ENCODE assay signal across 21 mouse cellular contexts in genomic region chr11:106540506-106541268, GRCm38 (mm10). TPM values are rescaled to one million over a fixed set of nuclear protein-coding genes. Genes with fewer than 3 reads are reported as not detected.
DNase-seq lines count a peak whose midpoint lies in the region; TF ChIP-seq lines count a peak whose summit lies in the region.
"Had no signal": no experiment of that assay in that cellular context is flagged by ENCODE, and none has a peak within 500 bp of the region (broad histone marks: within the 10 kb centered on the region; RNA-seq: fewer than 3 reads in every experiment).

No protein-coding gene starts in this region.

- H3ac ChIP-seq in myocyte (ENCODE audit: control insufficient read depth, insufficient read length): no peak overlapping the region

- peak overlapping the region; percentile 27 for H3K4me2 ChIP-seq in myocyte (ENCODE audit: low read depth)
- H3K4me2 ChIP-seq: embryonic facial prominence, embryonic 13.5 days; forebrain, embryonic 12.5 days; heart, embryonic 12.5 days; hindbrain, embryonic 14.5 days had no signal

- H3K4me3 ChIP-seq in myocyte: no peak overlapping the region
- H3K4me3 ChIP-seq: embryonic facial prominence, embryonic 13.5 days; forebrain, embryonic 12.5 days; heart, embryonic 12.5 days; hindbrain, embryonic 10.5 days had no signal

- no peaks in the 10 kb centered on the region for H3K27me3 ChIP-seq in myocyte (ENCODE audit: control insufficient read depth, insufficient read depth, insufficient read length)
- H3K27me3 ChIP-seq: CH12.LX; embryonic facial prominence, embryonic 13.5 days; forebrain, embryonic 12.5 days; heart, embryonic 12.5 days had no signal

- H3K36me3 ChIP-seq in myocyte (ENCODE audit: control insufficient read depth, insufficient read depth): no peaks in the 10 kb centered on the region

- DNase-seq in kidney, adult 9 months: peak; percentile 60
- DNase-seq in kidney, postnatal 25 days: no peak
- peak; percentile 31 for DNase-seq in thymus, postnatal 0 days (ENCODE audit: low spot score)
- DNase-seq in thymus, adult 18-20 months: no peak
- peak; percentile 50 for DNase-seq in thymus, postnatal 4 days
- no peak for DNase-seq in left cerebral cortex, adult 18-20 months (ENCODE audit: low spot score in 2 of 2)
- DNase-seq in spleen, postnatal 36 days (ENCODE audit: low spot score in 2 of 2): no peak
- DNase-seq: adrenal gland, adult 2 months; adrenal gland, postnatal 25 days; cerebellum, adult 18-20 months; cerebellum, adult 9-11 months; forebrain, postnatal 0 days; gastrocnemius, postnatal 36 days; heart, adult 18-20 months had no signal

- H3K79me2 ChIP-seq in myocyte (ENCODE audit: control insufficient read depth, insufficient read depth): no peaks in the 10 kb centered on the region

- no peak for TF ChIP-seq POLR2A in myocyte (IDR thresholded peaks at IDR 0.05; ENCODE audit: insufficient read length, low read depth)

TF ChIP-seq in myocyte, 11 proteins besides CTCF, POLR2A, EP300 and RAD21:
- TF ChIP-seq CEBPB (IDR thresholded peaks at IDR 0.05; ENCODE audit: insufficient read depth, poor library complexity, severe bottlenecking) (no peak), TCF3 (IDR thresholded peaks at IDR 0.05; ENCODE audit: insufficient read length, low read depth) (no peak), MYOD1 (IDR thresholded peaks at IDR 0.05; ENCODE audit: control insufficient read depth in 1 of 3, insufficient read length in 2 of 3, low read depth in 2 of 3) (peak in 2 of 3 experiments; percentile 37 to 83), MAX (IDR thresholded peaks at IDR 0.05; ENCODE audit: low read depth) (no peak), MYOG (IDR thresholded peaks at IDR 0.05; ENCODE audit: control insufficient read depth in 1 of 3, insufficient read depth in 1 of 3, insufficient read length in 2 of 3, low read depth in 2 of 3) (peak in 2 of 3 experiments; percentile 28 to 44)

RNA-seq across cellular contexts. Expression of gene Ern1, which starts 53.0 kb away (rescaled TPM):
- polyA plus RNA-seq in thymus, postnatal 0 days (2015; fragmentation: Nextera tagmentation; extraction: Ambion mirVana): 2.4 and 3.6 TPM in 2 replicates
- 20.4 TPM for polyA plus RNA-seq in myocyte (2012; fragmentation: generic; extraction: Trizol)
- 1 to 10 TPM; 9.2 to 9.3 TPM for total RNA-seq in left cerebral cortex, adult 18-20 months (2021)

Comparison
In these comparisons a context has a peak if more than half of its experiments do, and no peak if none do; other contexts are left out.
1. DNase-seq: peak in kidney, adult 9 months (single experiment), thymus, postnatal 0 days (single experiment) and thymus, postnatal 4 days (single experiment); none in kidney, postnatal 25 days (0 of 2), thymus, adult 18-20 months (0 of 2), left cerebral cortex, adult 18-20 months (0 of 2) and spleen, postnatal 36 days (0 of 2).